Mouse (Mus musculus) liver, embryonic 14.5 days (tissue): ENCODE measurements around the gene Bend5. TPM values are rescaled to one million over a fixed set of nuclear protein-coding genes. Genes with fewer than 3 reads are reported as not detected.

ENCODE experiments used
- ATAC-seq: fragments of 200-750 bp; cut with Nextera tagmentation; 2 replicates; pipeline ENCODE4 v1.8.0; 2017; ENCODE audit warnings: moderate number of reproducible peaks, mild to moderate bottlenecking, moderate library complexity; ENCODE audit not compliant: insufficient read depth
- DNase-seq, 3 experiments: peaks; one replicate each; pipeline ENCODE4 v3.0.0-alpha.2; 2012 to 2013; ENCODE audit warnings: low read depth in 3 of 3, low spot score in 3 of 3
- H3K27ac ChIP-seq: fragments of 300-500 bp; sonication (generic); 2 replicates; pipeline ENCODE4 v1.5.1; 2014; ENCODE audit warnings: moderate library complexity, mild to moderate bottlenecking, control low read depth, inconsistent platforms
- H3K27me3 ChIP-seq: fragments of 300-500 bp; sonication (generic); 2 replicates; pipeline ENCODE4 v1.6.1; 2014; ENCODE audit warnings: mild to moderate bottlenecking, low read length, moderate library complexity; ENCODE audit not compliant: control insufficient read depth, insufficient read depth
- H3K36me3 ChIP-seq: fragments of 300-500 bp; sonication (generic); replicated peaks from 2 replicates; pipeline ENCODE4 v1.6.1; 2014; ENCODE audit warnings: low read depth; ENCODE audit not compliant: control insufficient read depth, insufficient read depth
- H3K4me1 ChIP-seq, 2 experiments: fragments of 200-500 bp in 1 of 2; fragments of 300-500 bp in 1 of 2; sonication (generic) in 1 of 2; replicated peaks; 2 replicates each; pipeline ENCODE4 v1.6.1; 2012 to 2014; ENCODE audit warnings: antibody characterized with exemption in 1 of 2, inconsistent platforms in 1 of 2, low read length in 1 of 2; ENCODE audit not compliant: control insufficient read depth in 2 of 2, insufficient read depth in 2 of 2
- H3K4me2 ChIP-seq: fragments of 300-500 bp; sonication (generic); 2 replicates; pipeline ENCODE4 v1.6.1; 2014; ENCODE audit warnings: low read depth, mild to moderate bottlenecking, control low read depth, moderate library complexity
- H3K4me3 ChIP-seq, 2 experiments: fragments of 200-500 bp in 1 of 2; fragments of 300-500 bp in 1 of 2; sonication (generic) in 1 of 2; 2 replicates each; pipeline ENCODE4 v1.5.1; 2012 to 2014; ENCODE audit warnings: low read depth in 2 of 2, low read length in 2 of 2, mild to moderate bottlenecking in 2 of 2, control low read depth in 1 of 2, inconsistent platforms in 1 of 2, moderate library complexity in 1 of 2; ENCODE audit not compliant: insufficient read depth in 1 of 2
- H3K9ac ChIP-seq: fragments of 300-500 bp; sonication (generic); replicated peaks from 2 replicates; pipeline ENCODE4 v1.6.1; 2014; ENCODE audit warnings: mild to moderate bottlenecking, control low read depth, moderate library complexity
- H3K9me3 ChIP-seq: fragments of 300-500 bp; sonication (generic); 2 replicates; pipeline ENCODE4 v1.6.1; 2016; ENCODE audit warnings: low read length, mixed read lengths; ENCODE audit not compliant: control insufficient read depth
- CTCF ChIP-seq: IDR thresholded peaks from 2 replicates; pipeline ENCODE4 v1.5.1; 2016; ENCODE audit warnings: antibody characterized with exemption, low read depth, control low read depth
- EP300 ChIP-seq: IDR thresholded peaks from 2 replicates; pipeline ENCODE4 v1.6.1; 2016; ENCODE audit warnings: antibody characterized with exemption, low read depth
- WGBS: fragments of 180-500 bp; shearing (Covaris S2); extraction: QIAGEN DNeasy Blood & Tissue Kit; methylation state at CpG from one replicate; pipeline ENCODE4 v1.1.7; 2014; ENCODE audit not compliant: insufficient replicate concordance; 5-methylcytosine and 5-hydroxymethylcytosine counted together
- polyA plus RNA-seq, 2 experiments: library from polyadenylated mRNA; depleted of rRNA in 1 of 2; stranded (reverse) in 1 of 2; unstranded in 1 of 2; fragments of >200 nt; fragmentation: Nextera tagmentation in 1 of 2; extraction: Ambion mirVana in 1 of 2; gene quantifications; 2 replicates each; pipeline versions ENCODE4 v1.2.1 to v1.2.3; 2012 to 2014

The Bend5 gene
- polyA plus RNA-seq, 2 experiments, result 0.32 to 0.47 TPM

DNA sequence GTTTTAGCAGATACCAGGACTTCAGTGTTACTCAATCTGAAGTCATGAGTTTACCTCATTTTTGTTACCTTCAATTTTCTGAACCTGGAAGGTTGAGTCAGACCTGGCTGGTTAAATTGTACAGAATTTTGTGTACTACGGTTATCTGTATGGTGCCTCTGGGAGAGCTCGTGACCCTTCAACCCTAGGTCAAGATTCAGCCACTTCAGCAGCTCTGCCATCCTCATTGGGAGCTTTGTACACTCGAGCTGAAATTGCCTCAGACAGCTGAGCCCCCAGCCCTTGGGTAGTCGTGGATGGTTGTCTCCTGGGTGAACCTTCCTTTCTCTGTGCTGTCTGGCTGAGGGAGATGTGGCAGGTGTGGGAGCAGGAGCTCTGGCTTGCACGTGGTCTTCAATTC lies 17.2 kb downstream of the Bend5 start:
- no peak for ATAC-seq

GRCm38 (mm10) chr4:111432417-111432816 lies 17.6 kb downstream of the Bend5 start:
- Histone ChIP-seq H3K4me2 (no peak overlapping the region), H3K9ac (no peak overlapping the region), H3K27me3 (no peaks in the 10 kb centered on the region), H3K4me3 (no peak overlapping the region), H3K36me3 (no peaks in the 10 kb centered on the region), H3K9me3 (no peaks in the 10 kb centered on the region), H3K4me1 (no peaks in the 10 kb centered on the region), H3K27ac (no peak overlapping the region)
- TF ChIP-seq CTCF (no peak), EP300 (no peak)
- no peak for ATAC-seq
- DNase-seq, result no peak
- 59% methylated on average over 5 of the region's 5 CpGs for WGBS

More for the DNA sequence above, 17.2 kb downstream of the Bend5 start:
- no peak for DNase-seq
- no peak overlapping the region for H3K9ac ChIP-seq
- WGBS, result 48% methylated on average over 5 of the region's 5 CpGs
- no peak overlapping the region for H3K4me2 ChIP-seq
- H3K27me3 ChIP-seq, result no peaks in the 10 kb centered on the region
- no peaks in the 10 kb centered on the region for H3K4me1 ChIP-seq
- H3K9me3 ChIP-seq, result no peaks in the 10 kb centered on the region
- H3K36me3 ChIP-seq, result no peaks in the 10 kb centered on the region
- H3K27ac ChIP-seq, result no peak overlapping the region
- no peak overlapping the region for H3K4me3 ChIP-seq
- TF ChIP-seq CTCF (no peak), EP300 (no peak)

DNA sequence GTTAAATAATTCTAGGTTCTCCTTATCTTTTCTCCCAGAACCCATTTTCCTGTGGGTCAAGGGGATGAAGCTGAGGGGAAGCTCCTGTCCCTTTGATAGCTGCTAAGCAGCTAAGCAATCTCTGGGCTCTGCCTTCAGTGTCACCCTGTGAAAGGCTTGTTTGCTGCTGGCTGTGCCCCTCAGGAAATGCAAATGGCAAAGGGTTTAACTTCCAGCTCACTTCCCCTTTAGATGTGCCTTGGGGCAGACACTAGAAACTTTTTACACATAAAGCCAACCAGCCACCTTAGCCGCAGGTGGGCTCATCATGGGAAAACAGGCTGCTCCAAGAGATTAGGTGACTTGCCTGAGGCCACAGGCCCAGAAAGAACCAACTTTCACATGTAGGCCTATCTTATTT lies 26.9 kb downstream of the Bend5 start:
- no peak for ATAC-seq
- no peak overlapping the region for H3K4me3 ChIP-seq
- DNase-seq, result no peak
- H3K4me2 ChIP-seq, result no peak overlapping the region
- no peak overlapping the region for H3K27ac ChIP-seq
- H3K4me1 ChIP-seq, result peaks cover 0 to 4% of the 10 kb centered on the region in 2 experiments; a peak in 1 of 4 replicates
- no peaks in the 10 kb centered on the region for H3K27me3 ChIP-seq
- TF ChIP-seq EP300 (no peak), CTCF (no peak)
- no peaks in the 10 kb centered on the region for H3K9me3 ChIP-seq
- H3K9ac ChIP-seq, result no peak overlapping the region
- no peaks in the 10 kb centered on the region for H3K36me3 ChIP-seq
- WGBS, result 32% methylated on average over 1 of the region's 1 CpGs

DNA sequence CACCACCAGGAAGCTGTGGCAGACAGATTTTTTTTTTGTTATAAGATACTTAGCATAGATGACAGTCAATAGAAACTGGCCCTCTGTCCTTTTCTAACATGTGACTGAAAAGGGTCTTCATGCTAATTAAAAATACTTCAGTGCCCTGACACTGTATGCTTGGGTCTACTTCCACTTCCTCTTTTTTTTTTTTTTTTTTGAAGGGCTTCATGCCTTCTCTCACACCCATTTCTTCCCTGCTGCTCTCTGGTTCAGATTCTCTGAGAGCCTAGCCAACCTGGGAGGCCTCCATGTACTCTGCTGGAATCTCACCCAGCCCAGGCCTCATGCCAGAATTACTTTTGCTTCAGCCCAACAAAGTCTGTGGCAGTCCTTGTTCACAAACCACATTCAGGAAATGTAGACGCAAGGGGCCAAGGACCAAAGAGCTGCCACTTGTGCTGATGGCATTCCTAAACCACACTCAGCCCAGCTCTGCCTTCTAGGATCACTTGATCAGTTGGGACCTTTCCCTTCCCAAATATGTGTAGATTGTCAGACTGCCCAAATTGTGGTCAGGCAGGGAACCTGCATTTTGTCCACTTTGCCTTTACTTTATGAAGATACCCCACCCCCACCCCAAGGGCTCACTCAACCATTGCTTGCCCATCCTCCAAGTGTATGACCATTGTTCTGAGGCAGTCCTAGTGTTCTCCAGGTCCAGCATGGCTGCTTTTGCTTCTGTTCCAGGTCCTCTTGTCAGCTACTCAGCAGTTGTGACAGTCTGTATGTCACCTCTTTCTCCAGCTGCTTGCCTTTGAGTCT lies 27.8 kb downstream of the Bend5 start:
- TF ChIP-seq CTCF (no peak), EP300 (no peak)
- 32% methylated on average over 1 of the region's 1 CpGs for WGBS
- Histone ChIP-seq H3K27ac (no peak overlapping the region), H3K9ac (no peak overlapping the region), H3K9me3 (no peaks in the 10 kb centered on the region), H3K4me2 (no peak overlapping the region), H3K4me3 (no peak overlapping the region), H3K27me3 (no peaks in the 10 kb centered on the region), H3K36me3 (no peaks in the 10 kb centered on the region), H3K4me1 (peaks cover 0 to 4% of the 10 kb centered on the region in 2 experiments; a peak in 1 of 4 replicates)
- ATAC-seq (no peak), DNase-seq (no peak)

DNA sequence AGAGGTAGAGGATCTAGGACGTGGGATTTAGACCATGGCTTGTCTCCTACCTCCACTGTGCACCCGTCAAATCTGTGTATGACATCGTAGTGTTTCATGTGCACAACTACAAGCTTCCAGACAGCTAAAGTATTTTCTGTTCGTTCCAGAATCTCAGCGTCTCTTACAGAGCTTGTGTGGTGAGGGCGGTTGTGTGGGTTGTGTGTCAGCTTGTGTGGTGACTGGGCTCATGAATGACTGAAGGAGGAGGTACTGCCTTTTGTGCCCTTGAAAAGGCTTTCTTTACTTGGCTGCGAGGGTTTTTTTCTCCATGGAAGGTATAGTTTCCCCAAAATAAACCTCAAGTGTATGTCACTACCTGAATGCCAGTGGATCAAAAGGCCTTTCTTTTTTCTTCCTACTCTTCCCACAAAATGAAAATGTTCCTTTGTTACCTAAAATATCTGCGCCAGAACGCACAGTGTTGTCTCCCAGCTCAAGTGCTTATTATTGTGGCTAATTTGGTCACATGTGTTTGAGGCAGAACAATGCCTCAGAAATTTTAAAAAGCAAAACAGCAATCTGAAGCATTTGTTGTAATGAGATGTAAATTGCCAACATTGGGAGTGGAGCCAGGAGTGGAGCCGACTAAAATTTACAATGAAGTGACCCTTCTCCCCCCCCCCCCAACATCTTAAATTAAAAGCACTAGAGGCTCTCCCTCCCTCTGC lies 29.3 kb downstream of the Bend5 start:
- no peaks in the 10 kb centered on the region for H3K36me3 ChIP-seq
- TF ChIP-seq CTCF, result no peak
- TF ChIP-seq EP300, result no peak
- no peaks in the 10 kb centered on the region for H3K27me3 ChIP-seq
- WGBS, result 66% methylated on average over 10 of the region's 10 CpGs
- no peak overlapping the region for H3K9ac ChIP-seq
- H3K4me1 ChIP-seq, result peaks cover 0 to 4% of the 10 kb centered on the region in 2 experiments; a peak in 1 of 4 replicates
- H3K4me3 ChIP-seq, result no peak overlapping the region
- DNase-seq (no peak), ATAC-seq (no peak)
- no peak overlapping the region for H3K4me2 ChIP-seq
- H3K9me3 ChIP-seq, result no peaks in the 10 kb centered on the region
- no peak overlapping the region for H3K27ac ChIP-seq
